In genomic region chr3:83797828-83798227, GRCm38 (mm10) we compare ENCODE assay signal across 8 mouse cellular contexts. TPM values are rescaled to one million over a fixed set of nuclear protein-coding genes. Genes with fewer than 3 reads are reported as not detected.
DNase-seq lines count a peak whose midpoint lies in the region; ATAC-seq lines count a peak whose summit lies in the region.

No protein-coding gene starts in this region.

- H3K27me3 ChIP-seq in embryonic facial prominence, embryonic 15.5 days, result no peaks in the 10 kb centered on the region
- H3K27me3 ChIP-seq in heart, embryonic 15.5 days, result no peaks in the 10 kb centered on the region
- H3K27me3 ChIP-seq in lung, embryonic 15.5 days, result no peaks in the 10 kb centered on the region

- H3K9ac ChIP-seq in embryonic facial prominence, embryonic 15.5 days, result no peak overlapping the region
- no peak overlapping the region for H3K9ac ChIP-seq in heart, embryonic 15.5 days
- H3K9ac ChIP-seq in lung, embryonic 15.5 days, result no peak overlapping the region

- peaks cover 10% of the 10 kb centered on the region; the same call in 1 of the 2 replicates for H3K4me1 ChIP-seq in embryonic facial prominence, embryonic 15.5 days
- H3K4me1 ChIP-seq in heart, embryonic 15.5 days (replicated peaks), result no peaks in the 10 kb centered on the region
- no peaks in the 10 kb centered on the region for H3K4me1 ChIP-seq in lung, embryonic 15.5 days

- H3K9me3 ChIP-seq in embryonic facial prominence, embryonic 15.5 days (replicated peaks), result no peaks in the 10 kb centered on the region
- H3K9me3 ChIP-seq in heart, embryonic 15.5 days (replicated peaks), result no peaks in the 10 kb centered on the region
- H3K9me3 ChIP-seq in lung, embryonic 15.5 days, result no peaks in the 10 kb centered on the region

- DNase-seq in CD8-positive naive resting alpha-beta T cell, adult 2 months (ENCODE audit: low read depth in 2 of 2, low spot score in 2 of 2), result peak; percentile 32 to 43
- peak; percentile 76 to 87 for DNase-seq in adrenal gland, postnatal 36 days
- DNase-seq in kidney, postnatal 25 days, result peak; percentile 33 to 45
- DNase-seq in retina, postnatal 1 day, result peak; percentile 75
- DNase-seq in urinary bladder, adult 18-20 months (ENCODE audit: low spot score in 2 of 2), result peak; percentile 45 to 61

- no peaks in the 10 kb centered on the region for H3K36me3 ChIP-seq in embryonic facial prominence, embryonic 15.5 days
- no peaks in the 10 kb centered on the region for H3K36me3 ChIP-seq in heart, embryonic 15.5 days
- no peaks in the 10 kb centered on the region for H3K36me3 ChIP-seq in lung, embryonic 15.5 days

- H3K27ac ChIP-seq in embryonic facial prominence, embryonic 15.5 days (replicated peaks), result peak overlapping the region; percentile 14; the same call in 1 of the 2 replicates
- H3K27ac ChIP-seq in heart, embryonic 15.5 days, result no peak overlapping the region
- H3K27ac ChIP-seq in lung, embryonic 15.5 days, result no peak overlapping the region

- H3K4me3 ChIP-seq in embryonic facial prominence, embryonic 15.5 days (replicated peaks), result 0 out of 2 replicates have a peak overlapping the region, but pooled peaks have one; percentile 8
- no peak overlapping the region for H3K4me3 ChIP-seq in heart, embryonic 15.5 days
- no peak overlapping the region for H3K4me3 ChIP-seq in lung, embryonic 15.5 days

- WGBS in embryonic facial prominence, embryonic 15.5 days, result 5% methylated on average over 10 of the region's 10 CpGs
- 6% methylated on average over 10 of the region's 10 CpGs for WGBS in heart, embryonic 15.5 days
- 3% methylated on average over 10 of the region's 10 CpGs for WGBS in lung, embryonic 15.5 days

- peak; percentile 51; the same call in 1 of the 2 replicates for ATAC-seq in embryonic facial prominence, embryonic 15.5 days (ENCODE audit: insufficient number of reproducible peaks, low FRiP score, low TSS enrichment, low read depth)
- ATAC-seq in heart, embryonic 15.5 days (replicated peaks; ENCODE audit: insufficient number of reproducible peaks, insufficient read depth, low FRiP score, low read depth), result no peak
- peak; percentile 42; the same call in 1 of the 2 replicates for ATAC-seq in lung, embryonic 15.5 days (ENCODE audit: borderline replicate concordance, extremely low read depth, low FRiP score, low TSS enrichment)

- peak overlapping the region; percentile 34; the same call in 1 of the 2 replicates for H3K4me2 ChIP-seq in embryonic facial prominence, embryonic 15.5 days (replicated peaks)
- H3K4me2 ChIP-seq in heart, embryonic 15.5 days, result 0 out of 2 replicates have a peak overlapping the region, but pooled peaks have one; percentile 2
- peak overlapping the region; percentile 24; the same call in 1 of the 2 replicates for H3K4me2 ChIP-seq in lung, embryonic 15.5 days

RNA-seq across cellular contexts. Expression of gene Sfrp2, which starts 31.7 kb away (rescaled TPM):
- total RNA-seq in adrenal gland, postnatal 36 days (2021), result 10 to 100 TPM in 1 of 2 experiments, 1 to 10 TPM in 1; 7.3 to 11.3 TPM
- polyA plus RNA-seq in embryonic facial prominence, embryonic 15.5 days (2015; fragmentation: Nextera tagmentation; extraction: Ambion mirVana), result 594 and 676 TPM in 2 replicates
- 221 and 258 TPM in 2 replicates for polyA plus RNA-seq in heart, embryonic 15.5 days (2015; fragmentation: Nextera tagmentation; extraction: Ambion mirVana)
- polyA plus RNA-seq in lung, embryonic 15.5 days (2015; fragmentation: Nextera tagmentation; extraction: Ambion mirVana), result 85.4 and 86.6 TPM in 2 replicates

RNA-seq across cellular contexts. Expression of gene Tlr2, which starts 43.7 kb away (rescaled TPM):
- total RNA-seq in adrenal gland, postnatal 36 days (2021), result 1 to 10 TPM; 3.4 to 3.8 TPM
- polyA plus RNA-seq in embryonic facial prominence, embryonic 15.5 days (2015; fragmentation: Nextera tagmentation; extraction: Ambion mirVana), result 6.3 and 6.5 TPM in 2 replicates
- polyA plus RNA-seq in heart, embryonic 15.5 days (2015; fragmentation: Nextera tagmentation; extraction: Ambion mirVana), result 2.3 and 3.4 TPM in 2 replicates
- 3.5 and 3.9 TPM in 2 replicates for polyA plus RNA-seq in lung, embryonic 15.5 days (2015; fragmentation: Nextera tagmentation; extraction: Ambion mirVana)
